Comparison of ENCODE assay signal across 7 mouse cellular contexts in genomic region chr6:146662679-146663078, GRCm38 (mm10). TPM values are rescaled to one million over a fixed set of nuclear protein-coding genes. Genes with fewer than 3 reads are reported as not detected.
DNase-seq lines count a peak whose midpoint lies in the region; ATAC-seq and TF ChIP-seq lines count a peak whose summit lies in the region.

No protein-coding gene starts in this region.

- in situ Hi-C loops in ES-E14 (cut with MboI; ENCODE audit: low sequenced_read_pairs in 2 of 2, unreplicated experiment in 2 of 2): no loop called here

- no peak overlapping the region for H3K4me2 ChIP-seq in liver, embryonic 11.5 days
- H3K4me2 ChIP-seq in liver, embryonic 13.5 days: no peak overlapping the region

- H3K4me1 ChIP-seq in liver, embryonic 11.5 days (replicated peaks; ENCODE audit: control insufficient read depth, insufficient read depth, low read length): no peaks in the 10 kb centered on the region
- no peaks in the 10 kb centered on the region for H3K4me1 ChIP-seq in ES-E14 (ENCODE audit: control insufficient read depth in 2 of 2, insufficient read depth in 2 of 2, low read length in 2 of 2, poor library complexity in 1 of 2)
- H3K4me1 ChIP-seq in liver, embryonic 13.5 days (replicated peaks): no peaks in the 10 kb centered on the region

- H3K9ac ChIP-seq in liver, embryonic 11.5 days (ENCODE audit: low read depth, low read length): no peak overlapping the region
- H3K9ac ChIP-seq in ES-E14 (ENCODE audit: insufficient read depth, low read depth, low read length, poor library complexity, severe bottlenecking): no peak overlapping the region
- H3K9ac ChIP-seq in liver, embryonic 13.5 days: no peak overlapping the region

- H3K27ac ChIP-seq in liver, embryonic 11.5 days (ENCODE audit: low read depth, low read length): no peak overlapping the region
- H3K27ac ChIP-seq in ES-E14 (ENCODE audit: insufficient read depth, low read depth, low read length, poor library complexity, severe bottlenecking): no peak overlapping the region
- H3K27ac ChIP-seq in liver, embryonic 13.5 days: no peak overlapping the region

- peak; percentile 51 for DNase-seq in liver
- DNase-seq in liver, embryonic 11.5 days (ENCODE audit: low spot score): no peak
- peak; percentile 44 for DNase-seq in ES-E14 (ENCODE audit: low read depth, low spot score)
- peak; percentile 66 for DNase-seq in adrenal gland, postnatal 10 days
- DNase-seq in forelimb bud, embryonic 11.5 days (ENCODE audit: low read depth, low spot score): peak; percentile 14
- DNase-seq in liver, embryonic 13.5 days: no peak
- peak; percentile 35 to 71 for DNase-seq in spleen, postnatal 10 days (ENCODE audit: low spot score in 2 of 2)

- no peak for ATAC-seq in liver, embryonic 11.5 days (replicated peaks; ENCODE audit: low FRiP score)
- ATAC-seq in liver, embryonic 13.5 days (ENCODE audit: low read depth): 0 out of 2 replicates have a peak, but pooled peaks have one; percentile 48

- no peak overlapping the region for H3K4me3 ChIP-seq in liver, embryonic 11.5 days (ENCODE audit: low read depth, low read length)
- H3K4me3 ChIP-seq in ES-E14 (ENCODE audit: insufficient read depth in 1 of 2, low read depth in 1 of 2, low read length in 2 of 2, poor library complexity in 1 of 2, severe bottlenecking in 1 of 2): no peak overlapping the region
- H3K4me3 ChIP-seq in liver, embryonic 13.5 days (replicated peaks): no peak overlapping the region

- H3K9me3 ChIP-seq in liver, embryonic 11.5 days (ENCODE audit: control insufficient read depth, low read length): no peaks in the 10 kb centered on the region
- no peaks in the 10 kb centered on the region for H3K9me3 ChIP-seq in ES-E14 (ENCODE audit: control insufficient read depth, insufficient read depth, low read depth, low read length)
- H3K9me3 ChIP-seq in liver, embryonic 13.5 days (replicated peaks): no peaks in the 10 kb centered on the region

- 23% methylated on average over 5 of the region's 5 CpGs for WGBS in liver, embryonic 11.5 days
- WGBS in liver, embryonic 13.5 days (ENCODE audit: insufficient replicate concordance): 20% methylated on average over 5 of the region's 5 CpGs

- no peaks in the 10 kb centered on the region for H3K27me3 ChIP-seq in liver, embryonic 11.5 days (replicated peaks; ENCODE audit: control insufficient read depth, insufficient read depth, low read length)
- no peaks in the 10 kb centered on the region for H3K27me3 ChIP-seq in liver, embryonic 13.5 days

- H3K36me3 ChIP-seq in liver, embryonic 11.5 days (ENCODE audit: control insufficient read depth, insufficient read depth, low read length): no peaks in the 10 kb centered on the region
- H3K36me3 ChIP-seq in ES-E14 (ENCODE audit: control insufficient read depth, insufficient read depth, low read length, poor library complexity, severe bottlenecking): no peaks in the 10 kb centered on the region
- H3K36me3 ChIP-seq in liver, embryonic 13.5 days: no peaks in the 10 kb centered on the region

TF ChIP-seq in ES-E14, 5 proteins besides CTCF, POLR2A, EP300 and RAD21:
- 0 out of 2 replicates have a peak, but pooled peaks have one; percentile 18 for TF ChIP-seq ZNF384 (IDR thresholded peaks at IDR 0.05; ENCODE audit: low read depth, low read length)
- no peak for TF ChIP-seq CHD2 (IDR thresholded peaks at IDR 0.05; ENCODE audit: low read depth, low read length)
- 0 out of 2 replicates have a peak, but pooled peaks have one; percentile 24 for TF ChIP-seq ZC3H11A (IDR thresholded peaks at IDR 0.05; ENCODE audit: borderline replicate concordance, low read depth, low read length)
TF ChIP-seq in ES-E14: peak in this region for 2.

RNA-seq across cellular contexts. Expression of gene Tm7sf3, which starts 20.1 kb away (rescaled TPM):
- 47.7 and 57.1 TPM in 2 replicates for polyA plus RNA-seq in liver, embryonic 11.5 days (2014; fragmentation: Nextera tagmentation; extraction: Ambion mirVana)
- 99.6 and 164 TPM in 2 replicates for total RNA-seq in ES-E14 (2012; rRNA removed)
- total RNA-seq in adrenal gland, postnatal 10 days (2021): 10 to 100 TPM; 41.9 to 45.0 TPM
- polyA plus RNA-seq in liver, embryonic 13.5 days (2015; fragmentation: Nextera tagmentation; extraction: Ambion mirVana): 32.7 and 36.3 TPM in 2 replicates

RNA-seq across cellular contexts. Expression of gene Med21, which starts 20.3 kb away (rescaled TPM):
- 97.2 and 112 TPM in 2 replicates for polyA plus RNA-seq in liver, embryonic 11.5 days (2014; fragmentation: Nextera tagmentation; extraction: Ambion mirVana)
- total RNA-seq in ES-E14 (2012; rRNA removed): 57.2 and 91.2 TPM in 2 replicates
- total RNA-seq in adrenal gland, postnatal 10 days (2021): 10 to 100 TPM; 55.1 to 59.5 TPM
- 68.3 and 74.2 TPM in 2 replicates for polyA plus RNA-seq in liver, embryonic 13.5 days (2015; fragmentation: Nextera tagmentation; extraction: Ambion mirVana)

Comparison
In these comparisons a context has a peak if more than half of its experiments do, and no peak if none do; other contexts are left out.
1. DNase-seq: peak in liver (single experiment), ES-E14 (single experiment), adrenal gland, postnatal 10 days (single experiment), forelimb bud, embryonic 11.5 days (single experiment) and spleen, postnatal 10 days (2 of 2); none in liver, embryonic 11.5 days (single experiment) and liver, embryonic 13.5 days (single experiment).